Mouse (Mus musculus): ENCODE data around the gene Hist1h1a. TPM values are rescaled to one million over a fixed set of nuclear protein-coding genes. Genes with fewer than 3 reads are reported as not detected.

The Hist1h1a gene
- total RNA-seq, 2 experiments from 2014 or later: 219 to 236 TPM

GRCm38 (mm10) chr13:23744421-23745380 is 18.8 kb upstream of the Hist1h1a start:
- DNase-seq: no peak

GRCm38 (mm10) chr13:23745381-23746161 is 17.9 kb upstream of the Hist1h1a start, which contains the start of gene Hist1h3c:
Gene Hist1h3c, minus strand, starts transcription at chr13:23745602.
- DNase-seq: peak; percentile 89

GRCm38 (mm10) chr13:23746201-23747080 is 17.0 kb upstream of the Hist1h1a start, which contains the start of gene Hist1h2bb:
Gene Hist1h2bb, plus strand, starts transcription at chr13:23746734.
- peak; percentile 68 for DNase-seq

- no peak for DNase-seq
Observed at GRCm38 (mm10) chr13:23747081-23747891, 16.2 kb upstream of the Hist1h1a start.

GRCm38 (mm10) chr13:23747892-23748288 is 15.6 kb upstream of the Hist1h1a start:
- no peak for DNase-seq

GRCm38 (mm10) chr13:23749563-23750121 is 13.8 kb upstream of the Hist1h1a start:
- DNase-seq: no peak

DNA sequence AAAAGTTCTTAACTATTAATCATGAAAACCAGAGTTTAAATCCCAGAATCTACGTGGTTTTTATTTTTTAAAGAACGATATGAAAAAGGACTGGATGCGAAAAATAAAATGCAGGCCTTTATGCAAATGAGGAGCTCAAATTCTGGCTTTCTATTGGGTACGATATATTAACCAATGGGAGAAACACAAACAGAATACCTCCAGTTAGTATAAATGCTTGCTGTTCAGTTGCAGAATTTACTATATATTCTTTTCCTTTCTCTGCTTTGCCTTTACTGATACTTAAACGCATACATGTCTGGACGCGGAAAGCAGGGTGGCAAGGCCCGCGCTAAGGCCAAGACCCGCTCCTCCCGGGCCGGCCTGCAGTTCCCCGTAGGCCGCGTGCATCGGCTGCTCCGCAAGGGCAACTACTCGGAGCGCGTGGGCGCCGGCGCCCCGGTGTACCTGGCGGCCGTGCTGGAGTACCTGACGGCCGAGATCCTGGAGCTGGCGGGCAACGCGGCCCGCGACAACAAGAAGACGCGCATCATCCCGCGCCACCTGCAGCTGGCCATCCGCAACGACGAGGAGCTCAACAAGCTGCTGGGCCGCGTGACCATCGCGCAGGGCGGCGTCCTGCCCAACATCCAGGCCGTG is 12.5 kb upstream of the Hist1h1a start, which contains the start of gene Hist1h2ab:
Gene Hist1h2ab (plus strand): TSS at position 288 of the 639 bp plus-strand sequence.
- DNase-seq: peak; percentile 43

- DNase-seq: no peak
Observed at GRCm38 (mm10) chr13:23751478-23751956, 11.9 kb upstream of the Hist1h1a start.

GRCm38 (mm10) chr13:23752067-23752741 is 11.3 kb upstream of the Hist1h1a start, which contains the start of gene Hist1h3b:
Gene Hist1h3b, plus strand, starts transcription at chr13:23752267.
- DNase-seq: peak; percentile 91

DNA sequence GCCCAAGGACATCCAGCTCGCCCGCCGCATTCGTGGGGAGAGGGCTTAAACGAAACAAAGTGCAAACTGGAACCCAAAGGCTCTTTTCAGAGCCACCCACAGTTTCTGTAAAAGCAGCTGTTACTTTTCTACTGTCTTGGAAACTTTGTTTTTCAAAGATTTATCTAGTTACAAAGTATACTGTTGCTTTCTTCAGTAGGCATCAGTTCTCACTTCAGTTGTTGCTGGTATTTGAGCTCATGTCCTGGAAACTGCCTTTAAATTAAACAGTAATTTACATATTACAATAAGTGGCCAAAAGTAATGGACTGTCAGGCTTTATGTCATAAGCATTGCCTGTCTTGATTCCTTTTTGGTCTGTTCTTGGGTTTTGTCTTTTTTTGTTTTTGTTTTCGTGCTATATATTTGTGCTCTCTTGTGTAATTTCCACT is 10.7 kb upstream of the Hist1h1a start:
- DNase-seq: no peak

DNA sequence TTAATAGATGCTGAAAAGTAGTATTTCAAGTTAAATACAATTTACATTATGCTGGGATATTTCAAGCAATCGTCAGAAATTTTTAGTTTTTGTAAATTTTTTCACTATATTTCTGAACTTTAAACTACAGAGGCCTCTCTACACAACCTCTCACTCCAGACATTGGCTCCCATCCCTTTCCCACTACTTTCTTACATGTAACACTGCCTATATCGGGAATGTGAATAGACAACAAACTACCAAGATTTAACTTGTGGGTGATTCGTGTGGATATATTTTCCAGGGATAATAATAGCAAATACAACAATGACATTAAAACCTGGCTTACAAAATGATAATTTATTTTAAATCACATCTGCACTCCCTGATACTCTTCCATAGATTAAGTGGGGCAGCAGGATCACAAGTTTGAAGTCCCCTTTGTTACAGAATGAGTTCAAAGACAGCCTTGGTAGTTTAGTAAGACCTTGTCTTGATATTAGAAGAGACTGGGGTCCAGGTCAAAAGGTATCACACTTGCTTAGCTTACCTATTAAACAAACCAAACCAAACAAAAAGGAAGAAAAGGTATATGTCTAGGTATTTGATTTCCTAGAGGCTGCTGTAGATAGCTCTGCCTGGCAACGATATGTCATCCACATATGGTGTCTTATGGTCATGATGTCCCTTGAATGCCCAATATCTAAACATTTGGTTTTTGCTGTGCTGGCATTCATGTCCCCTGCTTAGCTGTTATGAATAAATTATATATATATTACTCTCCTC is 10.0 kb upstream of the Hist1h1a start:
- DNase-seq: no peak

DNA sequence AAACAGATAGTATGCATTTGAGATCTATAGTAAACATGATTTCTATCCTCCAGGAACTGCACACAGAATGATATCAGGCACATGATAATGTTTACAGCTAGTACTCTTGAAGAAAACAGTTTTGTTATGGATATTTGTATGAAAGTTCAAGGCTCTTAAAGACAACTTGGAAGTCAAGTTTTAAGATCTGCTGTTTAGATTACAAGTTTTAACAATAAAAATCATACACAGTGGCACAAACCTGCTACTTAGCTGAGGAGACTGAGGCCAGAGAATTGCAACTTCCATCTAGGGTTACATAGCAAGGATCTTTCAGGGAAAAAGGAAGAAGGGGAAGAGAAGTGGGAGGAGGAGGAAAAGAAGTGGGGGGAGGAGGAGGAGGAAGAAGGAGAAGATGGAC is 8.5 kb upstream of the Hist1h1a start:
- no peak for DNase-seq

- DNase-seq: peak; percentile 85
Observed at GRCm38 (mm10) chr13:23756790-23757189, 6.7 kb upstream of the Hist1h1a start, which contains the start of gene Hist1h4b. Gene Hist1h4b, plus strand, starts transcription at chr13:23757013.

GRCm38 (mm10) chr13:23757211-23757773 is 6.2 kb upstream of the Hist1h1a start:
- DNase-seq: no peak

DNA sequence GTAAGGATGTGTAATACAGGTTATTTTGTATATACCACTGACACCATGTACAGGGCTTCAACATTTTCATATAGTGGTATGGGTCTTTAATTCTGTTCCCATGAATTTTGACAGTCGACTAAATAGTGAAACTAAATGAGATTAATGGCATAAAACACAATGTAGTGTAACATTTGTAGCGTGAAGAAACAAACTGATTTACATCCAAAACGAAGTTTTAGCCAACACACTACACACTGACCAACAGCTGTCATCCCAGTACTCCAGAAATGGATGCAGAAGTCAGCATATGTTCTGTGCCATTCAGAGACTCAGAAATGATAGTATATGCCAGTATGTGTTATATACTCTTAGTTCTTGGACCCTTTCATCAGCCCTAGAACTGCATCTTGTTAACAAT is 5.5 kb upstream of the Hist1h1a start:
- no peak for DNase-seq

DNA sequence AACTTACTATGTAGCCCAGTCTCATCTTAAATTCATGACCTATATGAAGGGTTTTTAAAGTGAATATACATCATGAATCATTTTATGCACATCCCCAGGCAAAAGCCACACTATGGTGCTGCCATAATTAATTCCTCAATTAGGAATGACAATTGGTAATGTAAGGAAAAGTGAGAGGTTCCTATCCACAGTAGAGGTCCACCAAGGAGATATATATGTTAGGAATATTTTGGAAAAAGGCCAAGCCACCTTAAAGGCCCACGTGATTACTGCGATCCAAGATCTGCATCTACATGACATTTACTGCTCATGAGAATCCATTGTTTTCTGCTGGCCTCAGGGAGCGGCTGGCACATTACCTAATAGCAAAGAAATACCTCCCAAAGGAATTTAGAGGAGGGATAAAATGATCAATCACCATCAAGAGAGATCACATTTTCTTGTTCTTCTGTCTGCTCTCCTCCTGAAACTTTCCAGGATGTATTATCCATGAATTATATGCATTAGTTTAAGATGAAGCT is 4.2 kb upstream of the Hist1h1a start:
- DNase-seq: no peak

DNA sequence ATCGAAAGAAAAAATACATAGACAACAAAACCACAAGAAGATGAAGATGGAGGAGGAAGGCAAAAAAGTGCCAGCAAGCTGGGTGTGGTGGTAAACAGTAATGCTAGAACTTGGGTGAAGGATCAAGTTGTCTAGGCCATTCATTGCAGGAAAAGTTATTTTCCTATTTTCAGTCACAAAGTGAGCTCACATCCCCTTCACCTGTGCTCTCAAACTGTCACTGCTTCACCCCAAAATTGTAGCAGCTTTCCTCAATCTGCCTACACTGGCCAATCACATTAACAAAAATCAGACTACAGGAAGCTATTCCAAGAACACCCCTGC is 3.6 kb upstream of the Hist1h1a start:
- no peak for DNase-seq

All from heart, postnatal 4 days (tissue).